Mouse (Mus musculus) lung, postnatal 10 days (tissue): ENCODE measurements around the gene Zscan2.

Source experiments
- DNase-seq: peaks from one replicate; pipeline ENCODE4 v3.0.0; 2021

Gene Zscan2

DNA sequence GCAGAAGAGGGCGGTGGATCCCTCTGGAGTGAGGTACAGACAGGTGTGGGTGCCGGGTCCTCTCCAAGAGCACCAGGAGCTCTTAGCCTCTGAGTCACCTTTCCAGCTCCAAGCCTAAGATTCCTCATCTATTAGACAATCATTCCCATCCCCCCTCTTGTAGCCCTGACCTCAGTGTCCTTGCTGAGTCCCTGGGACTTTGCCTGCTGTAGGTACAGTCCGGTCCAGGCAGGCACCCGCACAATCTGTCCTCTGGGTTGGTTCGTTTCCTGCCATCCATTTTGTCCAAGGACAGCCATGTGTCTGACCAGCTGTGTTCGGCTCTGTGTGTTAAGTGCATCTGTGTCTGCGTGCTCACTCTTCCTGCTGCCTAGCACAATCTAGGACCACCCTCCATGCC lies 27.9 kb downstream of the Zscan2 start:
- DNase-seq, result no peak

GRCm38 (mm10) chr7:80889021-80889511 lies 28.3 kb downstream of the Zscan2 start:
- peak; percentile 79 for DNase-seq

DNA sequence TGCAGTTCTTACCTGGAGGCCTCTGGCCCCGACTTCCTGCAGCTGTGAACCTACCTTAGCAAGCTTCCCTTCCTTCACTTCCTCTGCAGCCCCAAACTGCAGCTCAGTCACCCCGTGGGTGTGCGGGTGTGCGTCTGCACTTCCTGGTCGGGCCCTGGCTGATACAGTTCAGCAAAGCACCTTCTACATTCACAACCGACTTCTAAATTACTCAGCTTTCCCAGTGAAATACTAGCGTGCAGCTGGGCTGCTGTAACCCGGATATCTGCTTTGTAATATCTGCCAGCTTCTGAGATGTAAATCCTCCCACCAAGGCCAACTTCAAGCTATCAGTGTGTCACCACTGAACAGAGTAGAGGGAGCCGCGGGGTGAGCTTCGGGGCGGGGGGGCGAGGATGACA lies 29.1 kb downstream of the Zscan2 start:
- DNase-seq, result peak; percentile 16

- DNase-seq, result no peak
These were observed 32.5 kb downstream of the Zscan2 start for GRCm38 (mm10) chr7:80893086-80893752.

GRCm38 (mm10) chr7:80893753-80894129 lies 33.0 kb downstream of the Zscan2 start:
- DNase-seq, result peak; percentile 43

DNA sequence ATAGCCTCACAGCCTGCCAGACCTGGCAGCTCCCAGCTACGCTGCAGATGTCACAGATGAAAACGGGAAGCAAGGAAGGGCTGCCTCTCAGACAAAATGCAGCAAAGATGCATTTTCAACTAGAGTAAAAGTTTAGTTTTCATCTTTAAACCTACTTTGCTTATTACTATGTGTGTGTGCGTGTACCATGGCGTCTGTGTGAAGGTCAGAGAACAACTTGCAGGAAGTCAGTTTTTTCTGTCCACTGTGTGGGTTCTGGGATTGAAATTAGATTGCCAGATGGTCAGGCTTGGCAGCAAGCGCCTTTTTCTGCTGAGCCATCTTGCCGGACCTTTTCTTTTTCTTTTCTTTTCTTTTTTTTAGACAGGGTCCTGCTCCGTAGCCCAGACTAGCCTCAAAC lies 33.5 kb downstream of the Zscan2 start:
- no peak for DNase-seq

GRCm38 (mm10) chr7:80894815-80895519 lies 34.2 kb downstream of the Zscan2 start:
- DNase-seq, result no peak

DNA sequence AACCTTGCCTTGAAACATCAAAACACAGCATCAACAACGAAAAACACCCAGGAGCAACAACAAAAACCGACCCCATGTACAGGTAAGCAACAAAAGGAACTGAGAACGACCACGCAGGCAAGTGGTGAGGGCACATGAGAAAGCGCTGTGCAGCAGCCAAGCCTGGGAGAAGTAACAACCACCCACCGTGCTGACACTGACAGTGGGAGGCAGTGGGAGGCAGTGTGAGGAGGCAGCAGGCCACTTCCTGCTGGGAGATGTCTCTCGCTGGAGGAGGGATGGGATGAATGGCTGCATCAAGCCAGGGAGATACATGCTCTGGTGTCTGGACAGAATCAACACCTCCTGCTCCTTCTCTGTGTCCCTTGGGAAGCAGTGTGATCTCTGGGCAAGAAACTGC lies 36.4 kb downstream of the Zscan2 start:
- no peak for DNase-seq

DNA sequence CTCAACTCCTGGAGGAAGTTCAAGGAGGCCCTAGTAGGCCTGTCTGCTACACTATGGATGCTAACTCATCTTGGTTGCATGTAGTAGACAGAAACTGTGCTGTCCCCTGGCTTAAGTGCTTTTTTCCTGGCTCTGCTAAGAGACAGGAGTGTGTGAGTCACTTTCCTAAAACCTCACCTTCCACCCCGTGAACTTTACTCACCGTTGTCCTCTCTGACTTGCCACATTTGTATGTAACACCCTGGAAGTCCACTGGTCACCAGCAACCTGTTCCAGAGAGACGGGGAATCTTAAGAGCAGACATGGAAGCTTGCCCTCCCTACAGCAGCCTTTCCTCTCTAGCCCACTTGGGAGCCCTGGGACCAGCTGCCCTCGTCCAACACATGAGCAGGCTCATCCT lies 37.0 kb downstream of the Zscan2 start:
- DNase-seq, result no peak

- DNase-seq, result peak; percentile 95
These were observed 40.3 kb downstream of the Zscan2 start, which contains the start of gene Wdr73 for GRCm38 (mm10) chr7:80900944-80901501. Gene Wdr73, minus strand, starts transcription at chr7:80901269.

- DNase-seq, result peak; percentile 39
These were observed 41.0 kb downstream of the Zscan2 start for GRCm38 (mm10) chr7:80901541-80902274.

- no peak for DNase-seq
These were observed 43.1 kb downstream of the Zscan2 start for GRCm38 (mm10) chr7:80903625-80904422.

GRCm38 (mm10) chr7:80904921-80905515 lies 44.3 kb downstream of the Zscan2 start, which contains the start of gene Nmb:
Gene Nmb, minus strand, starts transcription at chr7:80905076.
- DNase-seq, result peak; percentile 88

DNA sequence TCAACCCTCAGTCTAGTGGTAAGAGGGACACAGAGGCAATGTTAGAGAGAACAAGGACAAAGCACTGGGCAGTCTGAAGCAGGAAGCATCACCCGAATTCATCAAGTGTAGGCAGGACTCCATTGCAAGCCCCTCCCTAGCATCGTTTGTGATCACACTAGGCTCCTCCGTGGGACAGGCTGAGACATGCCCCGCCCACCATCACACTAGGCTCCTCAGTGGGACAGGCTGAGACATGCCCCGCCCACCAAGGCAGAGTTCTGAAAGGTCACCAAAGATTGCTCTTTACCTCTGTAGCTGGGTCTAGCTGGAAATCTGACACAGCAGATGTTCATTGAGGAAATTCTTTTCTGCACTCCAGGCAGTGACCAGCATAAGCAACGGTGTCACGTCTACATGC lies 50.3 kb downstream of the Zscan2 start:
- no peak for DNase-seq

DNA sequence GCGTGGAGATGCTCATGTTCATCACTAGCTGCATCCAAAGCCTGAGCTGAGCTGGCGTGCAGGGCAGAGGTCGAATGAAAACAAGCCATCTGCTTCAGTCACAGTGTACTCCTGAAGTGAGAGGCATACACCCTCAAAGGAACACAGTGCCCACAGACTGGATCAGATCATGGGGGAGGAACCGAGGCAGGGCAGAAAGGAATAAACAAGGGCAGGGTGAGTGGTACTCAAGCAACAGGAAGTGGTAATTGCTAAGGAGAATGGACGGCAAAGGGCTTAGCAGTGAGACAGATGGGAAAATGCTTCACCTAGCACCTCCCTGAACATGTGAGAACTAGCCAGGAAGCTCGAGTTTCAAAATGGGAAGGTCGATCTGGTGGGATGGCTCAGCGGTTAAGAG lies 51.8 kb downstream of the Zscan2 start:
- no peak for DNase-seq

- no peak for DNase-seq
These were observed 57.3 kb downstream of the Zscan2 start for GRCm38 (mm10) chr7:80917916-80918465.

DNA sequence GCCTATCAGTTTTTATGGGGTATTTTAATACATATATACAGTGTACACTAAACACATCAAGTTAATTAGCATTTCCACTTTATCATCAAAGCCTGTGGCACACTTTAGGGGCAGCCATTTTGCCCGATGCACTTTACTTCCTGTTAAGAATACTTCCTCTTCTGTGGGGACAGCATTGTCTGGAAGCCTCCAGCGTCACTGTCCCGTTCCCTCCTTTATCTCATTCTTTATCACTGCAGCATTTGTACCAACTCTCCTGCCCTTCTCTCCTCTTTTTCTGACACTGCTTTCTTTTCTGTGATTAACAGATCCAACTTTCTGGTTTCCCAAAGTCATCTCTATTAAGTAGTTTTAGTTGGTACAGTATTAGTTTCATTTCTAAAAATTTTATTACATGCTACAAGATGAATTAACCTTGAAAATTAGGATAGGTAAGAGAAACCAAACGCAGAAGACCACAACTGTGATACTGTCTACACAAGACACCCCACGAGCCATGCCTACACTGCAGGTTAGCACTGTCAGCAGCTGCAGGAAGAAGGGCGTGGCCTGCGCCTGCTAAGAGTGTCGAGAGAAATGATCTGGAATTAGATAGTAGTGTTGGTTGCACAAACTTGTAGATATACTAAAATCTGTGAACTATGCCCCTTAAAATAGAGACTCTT lies 58.4 kb downstream of the Zscan2 start:
- no peak for DNase-seq

DNA sequence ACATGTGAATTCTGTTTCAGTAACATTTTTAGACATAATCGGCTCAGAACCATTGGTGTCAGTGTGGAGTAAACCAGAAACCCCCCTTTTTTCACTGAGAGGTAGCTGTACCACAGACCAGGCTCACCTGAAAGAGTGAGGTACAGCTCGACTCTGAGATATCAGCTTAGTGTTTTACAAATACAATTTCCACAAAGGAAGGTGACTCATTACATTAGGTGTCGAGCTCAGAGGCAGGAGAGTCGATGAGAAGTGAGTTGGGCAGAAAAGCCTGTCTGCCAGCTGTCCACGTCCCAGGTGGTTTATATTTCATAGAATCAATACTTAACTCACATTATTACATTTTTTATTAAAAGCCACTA lies 58.9 kb downstream of the Zscan2 start:
- no peak for DNase-seq

DNA sequence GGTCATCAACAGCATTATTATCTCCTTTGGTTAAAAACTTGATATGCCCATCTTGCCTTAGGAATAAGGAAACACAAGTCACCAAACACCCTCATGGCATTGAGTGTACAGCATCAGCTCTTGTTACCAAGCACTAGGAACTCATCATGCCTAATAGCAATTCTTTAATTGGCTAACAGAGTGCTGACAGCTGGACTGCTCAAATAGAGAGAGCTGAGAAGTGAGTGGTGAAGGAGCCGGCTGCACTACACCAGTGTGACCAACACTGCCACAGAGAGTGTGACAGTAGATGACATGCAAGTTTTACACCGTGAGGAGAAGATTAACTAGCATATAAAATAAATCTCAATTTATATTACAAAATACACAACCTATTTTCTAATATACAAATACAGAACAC lies 62.4 kb downstream of the Zscan2 start:
- DNase-seq, result no peak
